Mouse (Mus musculus): ENCODE data around the gene Theg.

The Theg gene

GRCm38 (mm10) chr10:79587061-79587751 is at the start of gene Theg:
Gene Theg, minus strand, starts transcription at chr10:79587331.
- DNase-seq = peak in 1 of 2 experiments; percentile 17

- DNase-seq = no peak
These were observed 49.2 kb upstream of the Theg start for GRCm38 (mm10) chr10:79636287-79636686.

GRCm38 (mm10) chr10:79633006-79633777 is 46.1 kb upstream of the Theg start:
- DNase-seq = no peak

DNA sequence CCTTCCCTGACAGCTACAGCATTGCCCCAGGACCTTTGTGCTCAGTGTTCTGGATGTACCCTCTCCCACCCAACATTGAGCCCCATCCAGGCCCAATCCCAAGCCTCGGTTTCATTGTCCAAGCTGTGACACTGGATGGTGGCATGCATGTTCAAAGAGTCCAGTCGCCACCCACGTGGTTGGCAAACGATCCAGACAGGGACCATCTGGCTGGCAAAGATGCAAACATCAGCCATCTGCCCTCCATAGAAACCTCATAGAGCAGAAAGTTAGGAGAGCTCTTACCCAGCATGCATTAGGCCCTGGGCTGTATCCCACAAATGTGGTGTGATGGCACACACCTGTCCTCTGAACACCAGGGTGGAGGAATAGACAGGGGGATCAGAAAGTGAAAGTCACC is 44.3 kb upstream of the Theg start:
- DNase-seq = no peak

DNA sequence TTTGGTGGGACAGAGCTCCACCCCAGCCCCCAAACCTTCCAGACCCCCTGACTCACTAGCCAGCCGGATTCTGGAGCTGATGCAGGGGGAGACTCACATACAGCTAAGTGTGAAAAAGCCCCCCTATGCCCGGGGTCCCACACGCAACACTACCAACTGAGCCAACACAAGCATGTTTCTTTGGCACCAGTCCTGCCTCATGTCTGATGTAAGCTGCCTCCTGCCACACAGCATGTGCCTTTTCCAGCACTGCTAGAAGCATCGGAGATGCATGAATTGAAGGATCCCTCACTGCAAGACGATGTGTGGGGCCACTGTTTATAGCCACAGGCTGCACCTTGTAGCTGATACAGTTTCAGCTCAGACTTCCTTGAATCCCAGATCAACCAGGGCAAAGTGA is 41.2 kb upstream of the Theg start:
- no peak for DNase-seq

GRCm38 (mm10) chr10:79626156-79626555 is 39.0 kb upstream of the Theg start:
- no peak for DNase-seq

- no peak for DNase-seq
These were observed 38.3 kb upstream of the Theg start for GRCm38 (mm10) chr10:79625398-79625797.

DNA sequence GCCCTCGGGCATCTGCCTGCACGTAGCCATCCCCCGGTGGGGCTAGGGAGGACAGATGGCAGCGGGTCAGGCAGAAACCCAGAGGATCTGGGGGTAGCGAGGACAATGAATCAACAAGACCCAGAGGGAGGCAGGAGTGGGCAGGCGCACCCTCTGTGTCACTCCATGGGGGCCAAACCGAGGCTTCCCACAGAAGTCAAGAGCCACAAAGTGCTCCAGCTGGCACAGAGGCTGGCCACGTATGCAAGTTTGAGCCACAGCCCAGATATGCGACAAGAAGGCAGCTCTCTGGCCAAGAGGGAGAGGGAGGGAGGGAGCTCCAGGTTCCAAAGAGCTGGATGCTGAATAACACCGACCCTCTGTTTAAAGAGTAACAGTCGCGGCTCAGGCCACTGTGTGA is 36.8 kb upstream of the Theg start:
- DNase-seq = no peak

DNA sequence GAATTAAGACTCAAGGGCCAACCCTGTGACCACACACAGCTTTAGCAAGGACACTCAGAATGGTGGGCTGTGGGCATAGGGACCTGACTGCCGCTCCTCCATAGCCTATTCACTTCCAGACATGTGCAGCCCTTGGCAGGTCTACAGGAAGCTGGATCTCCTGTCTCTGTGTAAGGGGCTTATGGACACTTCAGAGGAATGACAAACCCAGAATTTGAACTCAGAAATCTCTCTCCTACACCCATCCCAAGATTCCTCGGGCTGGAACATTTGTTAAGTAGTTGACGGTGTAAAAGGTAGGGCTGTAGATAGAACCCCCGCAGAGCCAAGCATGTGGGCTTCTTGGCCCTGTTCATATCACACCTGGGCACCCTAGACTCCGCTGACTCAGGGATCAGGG is 29.2 kb upstream of the Theg start:
- DNase-seq = no peak

GRCm38 (mm10) chr10:79615860-79616259 is 28.7 kb upstream of the Theg start:
- no peak for DNase-seq

- no peak for DNase-seq
These were observed 27.1 kb upstream of the Theg start for GRCm38 (mm10) chr10:79614305-79614643.

GRCm38 (mm10) chr10:79613578-79614304 is 26.6 kb upstream of the Theg start, which contains the start of gene C2cd4c:
Gene C2cd4c, minus strand, starts transcription at chr10:79614025.
- DNase-seq = peak; percentile 61 to 77

GRCm38 (mm10) chr10:79612192-79613135 is 25.3 kb upstream of the Theg start:
- DNase-seq = no peak

DNA sequence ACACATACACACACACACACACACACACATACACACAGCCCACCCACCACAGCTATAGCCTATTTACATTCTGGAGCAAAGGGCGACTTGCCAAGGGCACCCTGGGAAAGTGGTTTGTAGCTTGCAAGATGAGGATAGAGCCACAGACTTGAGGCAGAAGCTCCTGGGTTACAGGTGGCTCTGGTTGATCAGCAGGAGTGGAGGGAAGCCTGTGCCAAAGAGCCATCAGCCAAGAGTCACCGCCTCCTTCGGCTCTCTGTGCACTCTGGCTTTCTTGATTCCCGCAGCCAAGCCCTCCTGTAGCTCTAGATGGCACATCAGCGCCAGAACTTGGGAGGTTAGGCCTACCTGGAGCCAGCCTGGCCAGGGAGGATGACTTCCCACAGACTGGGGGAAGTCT is 24.2 kb upstream of the Theg start:
- no peak for DNase-seq

- DNase-seq = no peak
These were observed 22.1 kb upstream of the Theg start for GRCm38 (mm10) chr10:79609276-79609675.

DNA sequence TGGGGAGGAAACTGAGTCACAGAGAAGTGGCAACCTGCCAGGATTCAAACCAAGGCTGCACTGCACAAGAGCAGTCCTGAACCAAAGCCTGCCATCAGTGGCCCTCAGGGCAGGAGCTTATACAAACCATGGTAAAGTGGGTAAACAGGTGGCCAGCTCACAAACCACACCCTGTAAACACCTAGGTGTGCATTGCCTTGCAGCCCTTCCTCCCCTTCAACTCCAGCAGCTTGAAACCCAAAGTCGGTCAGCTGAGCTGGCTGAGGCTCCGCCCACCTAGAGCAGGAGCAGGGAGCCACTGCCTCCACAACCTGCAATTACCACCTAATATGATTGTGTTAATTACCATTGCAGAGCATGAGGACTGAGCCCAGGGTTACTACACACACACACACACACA is 20.8 kb upstream of the Theg start:
- DNase-seq = no peak

DNA sequence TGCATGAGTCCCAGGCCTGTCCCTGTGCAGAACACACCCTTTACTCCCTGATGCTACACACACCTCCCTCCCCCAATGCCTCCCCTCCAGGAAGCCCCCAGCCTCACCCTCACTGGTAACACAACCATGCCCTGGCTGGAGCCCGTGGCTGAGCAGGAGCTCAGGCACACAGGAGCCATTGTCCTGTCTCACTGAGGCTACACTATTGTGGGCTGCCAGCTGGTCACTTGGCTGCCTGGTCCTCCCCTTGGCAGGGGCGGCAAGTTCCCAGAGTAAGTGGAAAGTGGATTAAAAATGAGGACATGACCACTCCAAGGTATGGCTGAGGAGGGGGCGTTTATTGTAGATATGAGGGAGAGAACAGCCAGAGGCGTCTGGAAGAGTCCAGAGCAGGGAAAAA is 19.4 kb upstream of the Theg start:
- DNase-seq = no peak

DNA sequence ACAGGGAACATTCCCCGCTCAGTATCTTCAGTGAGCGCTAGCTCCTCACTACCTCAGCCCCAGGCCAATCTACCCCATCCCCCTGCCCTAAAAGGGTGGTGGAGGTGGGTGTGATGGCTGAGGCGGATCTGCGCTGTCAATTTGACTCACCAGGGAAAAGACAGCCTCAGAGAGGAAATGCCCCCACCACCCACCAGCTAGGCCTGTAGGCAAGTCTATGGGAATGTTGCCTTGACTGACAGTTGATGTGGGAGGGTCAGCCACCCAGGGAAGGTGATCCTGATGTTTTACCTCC is 10.8 kb upstream of the Theg start:
- no peak for DNase-seq

DNA sequence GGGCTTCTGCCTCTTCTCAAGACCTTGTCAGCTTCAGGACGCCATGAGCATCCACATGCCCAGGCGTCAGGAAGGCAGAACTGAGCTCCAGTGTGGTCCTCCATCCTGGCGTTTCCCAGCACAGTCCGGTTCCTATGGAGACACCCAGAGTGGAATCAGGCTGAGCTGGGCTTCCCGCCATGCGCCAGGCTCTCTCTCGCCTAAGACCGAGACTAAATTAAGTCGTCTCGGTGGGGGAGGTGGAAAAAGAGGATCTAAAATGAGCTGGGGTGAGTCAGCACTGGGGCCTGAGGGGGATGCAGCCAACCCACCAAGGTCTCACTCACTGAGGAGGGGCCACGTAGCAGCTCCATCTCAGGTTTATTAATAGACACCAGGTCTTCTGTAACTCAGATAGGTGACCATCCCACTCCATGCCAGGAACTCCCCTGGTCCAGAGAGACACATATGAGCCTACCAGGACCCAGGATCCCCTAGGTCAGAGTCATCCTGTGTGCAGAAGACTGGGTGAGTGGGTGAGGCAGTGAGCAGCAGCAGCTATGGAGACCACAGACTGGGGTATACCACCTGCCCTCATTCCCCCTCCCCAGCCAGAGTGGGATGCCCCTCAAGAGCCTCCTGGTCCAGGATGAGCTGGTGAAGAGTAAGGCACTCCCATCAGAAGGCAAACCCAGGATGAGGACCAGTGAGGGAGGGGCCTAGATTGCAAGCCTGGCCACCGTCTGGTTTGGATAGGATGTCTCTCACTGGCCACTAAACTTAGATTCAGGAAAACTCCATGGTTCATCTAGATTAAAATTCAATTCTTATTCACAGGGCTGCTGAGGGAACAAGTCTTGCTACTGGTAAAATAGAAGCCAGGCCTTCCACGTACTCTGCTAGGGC is 10.2 kb upstream of the Theg start:
- no peak for DNase-seq

DNA sequence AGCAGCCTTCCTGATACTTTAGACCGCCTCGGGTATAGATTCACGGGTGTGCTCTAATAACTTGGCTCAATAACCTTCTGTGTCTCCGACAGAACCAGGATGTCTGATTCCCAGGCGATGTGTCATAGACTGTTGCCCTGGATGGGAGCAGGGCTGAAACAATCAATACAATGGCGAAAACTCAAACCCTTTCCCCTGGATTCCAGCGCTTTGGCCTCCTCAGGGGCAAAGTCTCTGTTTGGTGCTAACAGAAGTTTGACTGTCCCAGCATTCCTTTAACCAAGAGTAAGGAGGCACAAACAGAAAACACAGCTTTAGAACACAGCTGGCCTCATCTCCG is 8.4 kb upstream of the Theg start:
- no peak for DNase-seq

DNA sequence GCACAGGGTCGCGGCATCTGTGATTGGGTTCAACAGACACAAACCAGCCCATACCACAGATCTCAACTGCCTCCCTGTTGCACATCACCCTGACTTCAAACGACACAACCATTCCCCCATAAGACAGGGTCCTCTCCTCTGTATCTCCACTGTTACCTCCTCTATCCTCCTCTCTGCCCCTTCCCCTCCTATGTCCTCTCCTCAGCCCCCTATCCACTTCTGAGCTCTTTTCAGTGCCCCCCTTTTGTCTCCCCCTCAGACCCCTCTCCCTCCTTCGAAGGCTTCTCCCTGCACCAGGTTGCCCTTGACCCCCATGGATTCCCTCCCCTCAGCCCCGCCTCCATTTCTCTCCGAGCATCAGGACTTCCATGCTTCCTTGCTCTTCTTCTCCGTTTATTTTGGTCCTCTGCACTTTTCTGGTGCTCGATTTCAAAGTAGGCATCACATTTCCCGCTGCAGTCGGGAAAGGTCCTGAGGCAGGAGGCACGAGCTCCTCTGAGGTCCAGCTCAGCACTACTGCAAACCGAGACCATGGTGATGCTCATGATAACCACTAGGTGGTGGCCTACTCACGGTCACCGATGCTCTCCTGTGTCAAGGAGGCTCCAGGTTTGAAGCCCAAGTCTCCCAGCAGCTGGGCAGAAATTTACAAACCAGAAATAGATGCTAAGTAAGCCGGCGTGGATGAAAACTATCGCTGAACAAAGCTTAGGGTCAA is 7.9 kb upstream of the Theg start:
- DNase-seq = peak; percentile 61 to 69
